In genomic region chr5:24329212-24329964, GRCm38 (mm10) we compare ENCODE assay signal across 8 mouse cellular contexts. TPM values are rescaled to one million over a fixed set of nuclear protein-coding genes. Genes with fewer than 3 reads are reported as not detected.
DNase-seq lines count a peak whose midpoint lies in the region; ATAC-seq and TF ChIP-seq lines count a peak whose summit lies in the region.

No protein-coding gene starts in this region.

- TF ChIP-seq POLR2A in cerebellum, adult 2 months (IDR thresholded peaks at IDR 0.05; ENCODE audit: borderline replicate concordance, insufficient read depth, low read length) = no peak

- peaks cover 27% of the 10 kb centered on the region for H3K36me3 ChIP-seq in forebrain, postnatal 0 days (ENCODE audit: insufficient read depth)
- 0 out of 2 replicates have a peak, but pooled peaks cover 6% of the 10 kb centered on the region for H3K36me3 ChIP-seq in limb, embryonic 12.5 days
- peaks cover 48% of the 10 kb centered on the region for H3K36me3 ChIP-seq in midbrain, embryonic 14.5 days (ENCODE audit: control insufficient read depth, insufficient read depth, low read length)

- peaks cover 14% of the 10 kb centered on the region for H3K4me1 ChIP-seq in cerebellum, adult 2 months (ENCODE audit: control insufficient read depth, insufficient read depth, low read length)
- H3K4me1 ChIP-seq in forebrain, postnatal 0 days (ENCODE audit: insufficient read depth) = peaks cover 7% of the 10 kb centered on the region; the same call in 1 of the 2 replicates
- peaks cover 24% of the 10 kb centered on the region for H3K4me1 ChIP-seq in limb, embryonic 12.5 days (replicated peaks)
- peaks cover 22% of the 10 kb centered on the region for H3K4me1 ChIP-seq in midbrain, embryonic 14.5 days (ENCODE audit: control insufficient read depth, insufficient read depth, low read length)

- no peak for TF ChIP-seq CTCF in cerebellum, adult 2 months (IDR thresholded peaks at IDR 0.05; ENCODE audit: borderline replicate concordance, insufficient read depth, low read depth, low read length)
- TF ChIP-seq CTCF in forebrain, postnatal 0 days (IDR thresholded peaks at IDR 0.05; ENCODE audit: low read depth) = no peak

- peak; percentile 87 for DNase-seq in MN1 (ENCODE audit: low spot score)
- DNase-seq in cerebellum, adult 2 months = peak; percentile 62 to 63
- no peak for DNase-seq in forebrain, postnatal 0 days
- peak; percentile 73 for DNase-seq in midbrain, embryonic 14.5 days
- DNase-seq in left cerebral cortex, postnatal 14 days (ENCODE audit: low spot score in 2 of 2) = no peak

- 3% methylated on average over 25 of the region's 27 CpGs for WGBS in cerebellum, adult 2 months
- 8% methylated on average over 24 of the region's 27 CpGs for WGBS in forebrain, postnatal 0 days
- WGBS in limb, embryonic 12.5 days = 5% methylated on average over 26 of the region's 27 CpGs
- WGBS in midbrain, embryonic 14.5 days = 5% methylated on average over 26 of the region's 27 CpGs

- peak; percentile 72 for ATAC-seq in forebrain, postnatal 0 days
- ATAC-seq in hematopoietic stem cell, adult 5-6 weeks (replicated peaks in 1 of 2; ENCODE audit: insufficient read depth in 1 of 2, low FRiP score in 2 of 2, low TSS enrichment in 1 of 2, low read depth in 1 of 2, poor library complexity in 2 of 2, severe bottlenecking in 2 of 2) = peak; percentile 60 to 61
- peak; percentile 76 for ATAC-seq in limb, embryonic 12.5 days (ENCODE audit: insufficient number of reproducible peaks, insufficient read depth, low FRiP score, low TSS enrichment, low read depth)
- peak; percentile 80 for ATAC-seq in midbrain, embryonic 14.5 days (ENCODE audit: low FRiP score, low TSS enrichment)
- ATAC-seq in monocyte, adult 5-6 weeks (replicated peaks; ENCODE audit: insufficient number of reproducible peaks, low FRiP score, low TSS enrichment, poor library complexity, severe bottlenecking) = no peak

- H3K4me3 ChIP-seq in cerebellum, adult 2 months (replicated peaks; ENCODE audit: insufficient read depth, low read depth, low read length) = peak overlapping the region; percentile 6
- H3K4me3 ChIP-seq in forebrain, postnatal 0 days (ENCODE audit: low read depth, low read length) = no peak overlapping the region
- H3K4me3 ChIP-seq in limb, embryonic 12.5 days (replicated peaks) = peak overlapping the region; percentile 39
- H3K4me3 ChIP-seq in midbrain, embryonic 14.5 days (replicated peaks; ENCODE audit: low read depth, low read length) = 0 out of 2 replicates have a peak overlapping the region, but pooled peaks have one; percentile 2

- intact Hi-C loops in left cerebral cortex, postnatal 14 days (cut with DNase I) = no loop called here

- H3K9me3 ChIP-seq in forebrain, postnatal 0 days (ENCODE audit: low read length) = no peaks in the 10 kb centered on the region
- H3K9me3 ChIP-seq in limb, embryonic 12.5 days = no peaks in the 10 kb centered on the region
- no peaks in the 10 kb centered on the region for H3K9me3 ChIP-seq in midbrain, embryonic 14.5 days (ENCODE audit: control insufficient read depth, low read length)

- peak overlapping the region; percentile 38 for H3K4me2 ChIP-seq in forebrain, postnatal 0 days (ENCODE audit: low read depth)
- H3K4me2 ChIP-seq in limb, embryonic 12.5 days = peak overlapping the region; percentile 84
- peak overlapping the region; percentile 52 for H3K4me2 ChIP-seq in midbrain, embryonic 14.5 days (ENCODE audit: low read length)

- no peak overlapping the region for H3K27ac ChIP-seq in cerebellum, adult 2 months (ENCODE audit: insufficient read depth, low read length)
- H3K27ac ChIP-seq in forebrain, postnatal 0 days (ENCODE audit: low read depth, low read length) = no peak overlapping the region
- H3K27ac ChIP-seq in limb, embryonic 12.5 days = peak overlapping the region; percentile 75
- peak overlapping the region; percentile 75 for H3K27ac ChIP-seq in midbrain, embryonic 14.5 days (replicated peaks; ENCODE audit: low read depth, low read length)

- no peak overlapping the region for H3K9ac ChIP-seq in forebrain, postnatal 0 days
- H3K9ac ChIP-seq in limb, embryonic 12.5 days (replicated peaks) = peak overlapping the region; percentile 60
- H3K9ac ChIP-seq in midbrain, embryonic 14.5 days (replicated peaks; ENCODE audit: low read length) = peak overlapping the region; percentile 44

- no peaks in the 10 kb centered on the region for H3K27me3 ChIP-seq in cerebellum, adult 2 months (ENCODE audit: control insufficient read depth, insufficient read depth, low read length)
- no peaks in the 10 kb centered on the region for H3K27me3 ChIP-seq in forebrain, postnatal 0 days (ENCODE audit: insufficient read depth, low read length)
- peaks cover 34% of the 10 kb centered on the region for H3K27me3 ChIP-seq in limb, embryonic 12.5 days
- H3K27me3 ChIP-seq in midbrain, embryonic 14.5 days (ENCODE audit: control insufficient read depth, insufficient read depth, low read length) = no peaks in the 10 kb centered on the region

RNA-seq across cellular contexts. Expression of gene Kcnh2, which starts 22.0 kb away (rescaled TPM):
- 83.3 and 85.2 TPM in 2 replicates for polyA plus RNA-seq in cerebellum, adult 2 months (2012; rRNA removed)
- total RNA-seq in forebrain, postnatal 0 days (2014; rRNA removed) = 13.5 and 21.2 TPM in 2 replicates
- 4.7 and 6.8 TPM in 2 replicates for polyA plus RNA-seq in forebrain, postnatal 0 days (2015; fragmentation: Nextera tagmentation; extraction: Ambion mirVana)
- 2.6 and 4.8 TPM in 2 replicates for total RNA-seq in hematopoietic stem cell, adult 5-6 weeks (2017)
- polyA plus RNA-seq in limb, embryonic 12.5 days (2016; fragmentation: Nextera tagmentation; extraction: Ambion mirVana) = 4.9 and 5.4 TPM in 2 replicates
- polyA plus RNA-seq in midbrain, embryonic 14.5 days (2014; fragmentation: Nextera tagmentation; extraction: Ambion mirVana) = 10.2 and 13.1 TPM in 2 replicates
- 0.53 TPM in 1 of 3 replicates, not detected in the others for total RNA-seq in monocyte, adult 5-6 weeks (2017)
- 10 to 100 TPM; 19.9 to 22.1 TPM for total RNA-seq in left cerebral cortex, postnatal 14 days (2021)

RNA-seq across cellular contexts. Expression of gene Nos3, which starts 35.2 kb away (rescaled TPM):
- polyA plus RNA-seq in cerebellum, adult 2 months (2012; rRNA removed) = 7.5 and 8.6 TPM in 2 replicates
- total RNA-seq in forebrain, postnatal 0 days (2014; rRNA removed) = 6.1 and 8.3 TPM in 2 replicates
- 6.3 and 6.8 TPM in 2 replicates for polyA plus RNA-seq in forebrain, postnatal 0 days (2015; fragmentation: Nextera tagmentation; extraction: Ambion mirVana)
- not detected in 2 replicates for total RNA-seq in hematopoietic stem cell, adult 5-6 weeks (2017)
- polyA plus RNA-seq in limb, embryonic 12.5 days (2016; fragmentation: Nextera tagmentation; extraction: Ambion mirVana) = 5.2 and 6.1 TPM in 2 replicates
- polyA plus RNA-seq in midbrain, embryonic 14.5 days (2014; fragmentation: Nextera tagmentation; extraction: Ambion mirVana) = 5.1 and 7.0 TPM in 2 replicates
- total RNA-seq in monocyte, adult 5-6 weeks (2017) = 0.29 TPM in 1 of 3 replicates, not detected in the others
- total RNA-seq in left cerebral cortex, postnatal 14 days (2021) = 10 to 100 TPM; 10.2 to 12.1 TPM

Comparison
In these comparisons a context has a peak if more than half of its experiments do, and no peak if none do; other contexts are left out.
1. DNase-seq: peak in MN1 (single experiment), cerebellum, adult 2 months (2 of 2) and midbrain, embryonic 14.5 days (single experiment); none in forebrain, postnatal 0 days (single experiment) and left cerebral cortex, postnatal 14 days (0 of 2).
2. H3K27ac ChIP-seq: peak in limb, embryonic 12.5 days (single experiment) and midbrain, embryonic 14.5 days (single experiment); none in cerebellum, adult 2 months (single experiment) and forebrain, postnatal 0 days (single experiment).
3. Peak in every context shown above with its lines, with median percentiles within 50 percentile points of each other: H3K4me2 ChIP-seq.